Mouse (Mus musculus): ENCODE measurements around the gene Ndufaf2. TPM values are rescaled to one million over a fixed set of nuclear protein-coding genes. Genes with fewer than 3 reads are reported as not detected.

Ndufaf2 gene
- polyA plus RNA-seq, 1 experiment: 29.1 TPM

DNA sequence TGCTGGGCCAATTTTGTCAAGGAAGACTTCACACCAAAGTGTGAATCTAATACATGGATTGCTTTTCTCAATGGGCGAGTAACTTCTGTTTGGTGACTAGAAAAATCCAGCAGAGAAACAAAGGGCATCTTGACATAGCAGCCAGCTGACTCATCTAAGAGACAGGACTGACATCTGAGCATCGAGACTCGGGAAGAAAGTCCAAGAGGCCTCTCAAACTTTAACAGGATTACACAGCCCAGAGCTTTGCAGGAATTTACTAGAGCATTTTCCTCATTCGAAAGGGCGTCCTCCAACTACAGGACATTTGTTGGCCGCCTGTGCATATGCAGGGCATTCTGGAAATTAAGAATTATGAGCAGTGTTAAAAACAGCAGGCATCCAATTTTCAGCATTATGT, 119.0 kb downstream of the Ndufaf2 start:
- no peak for DNase-seq (ENCODE audit: low spot score)

DNA sequence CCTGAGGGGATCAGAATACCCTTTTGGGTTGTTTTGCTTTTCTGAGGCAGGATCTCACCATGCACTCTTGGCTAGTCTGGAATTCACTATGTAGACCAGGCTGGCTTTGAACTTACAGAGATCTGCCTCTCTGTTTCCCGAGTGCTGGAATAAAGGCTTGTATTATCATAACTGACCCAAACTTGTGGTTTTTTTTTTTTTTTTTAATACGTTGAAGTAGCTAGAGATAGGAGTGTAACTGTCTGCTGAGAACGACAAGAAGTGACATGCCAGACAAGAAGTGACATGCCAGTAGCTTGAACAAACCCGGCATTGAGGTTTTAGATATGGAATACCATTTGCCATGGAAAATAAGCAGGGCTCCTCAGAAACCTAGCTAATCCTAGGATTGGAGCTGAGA, 125.6 kb downstream of the Ndufaf2 start:
- no peak for DNase-seq (ENCODE audit: low spot score)

DNA sequence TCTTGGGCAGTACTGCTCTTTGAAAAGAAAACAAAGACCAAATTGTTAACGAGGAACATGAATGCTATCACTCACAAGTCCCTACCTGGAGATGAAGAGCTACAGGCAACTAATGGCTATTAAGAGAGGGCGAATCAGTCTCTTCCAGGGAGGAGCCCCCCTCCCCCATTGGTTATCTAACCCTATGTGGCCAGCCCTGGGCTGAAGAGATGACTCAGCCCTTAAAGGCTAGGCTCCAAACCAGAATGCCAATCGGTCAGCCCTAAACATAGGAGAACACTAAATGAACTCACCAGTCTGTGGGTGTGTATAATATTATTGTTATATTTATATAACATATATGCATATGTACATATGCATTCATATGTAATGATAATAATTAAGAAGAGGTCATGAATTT, 132.6 kb downstream of the Ndufaf2 start:
- DNase-seq (ENCODE audit: low spot score): no peak

DNA sequence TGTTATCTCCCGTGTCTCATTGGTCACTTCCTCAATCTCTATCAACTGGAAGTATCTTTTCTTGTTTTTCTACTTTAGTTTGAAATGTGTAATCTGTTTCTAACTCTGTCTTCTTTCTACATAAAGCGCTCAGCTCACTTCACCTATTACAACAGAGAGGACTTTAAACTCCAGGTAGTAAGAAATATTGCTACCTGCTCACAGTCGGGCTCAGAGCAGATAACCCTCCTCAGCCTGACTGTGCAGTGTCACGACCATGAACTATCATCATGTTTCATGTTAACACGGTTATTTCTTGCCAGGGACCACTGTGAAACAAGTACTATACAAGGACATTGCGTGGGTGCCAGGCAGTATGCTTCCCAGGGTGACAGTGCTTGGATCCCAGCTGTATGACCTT, 141.1 kb downstream of the Ndufaf2 start:
- no peak for DNase-seq (ENCODE audit: low spot score)

DNA sequence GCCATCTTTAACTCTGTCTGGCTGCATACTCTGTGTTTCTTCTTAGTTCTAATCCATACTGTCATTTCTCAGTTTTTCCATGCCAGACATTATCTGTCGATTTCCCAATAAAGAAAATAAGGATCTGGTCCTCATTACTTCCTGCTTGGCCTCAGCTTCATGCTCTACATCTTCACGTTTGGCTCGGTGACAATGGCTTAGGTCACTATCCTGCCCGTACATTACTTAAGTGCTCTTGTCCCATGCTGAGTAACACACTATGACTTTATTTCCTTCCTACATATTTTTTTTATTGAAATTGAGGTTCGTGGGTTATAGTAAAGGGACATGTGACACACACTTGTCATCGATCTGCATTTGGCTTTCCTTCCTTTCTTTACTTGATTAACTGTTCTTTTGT, 143.3 kb downstream of the Ndufaf2 start:
- no peak for DNase-seq (ENCODE audit: low spot score)

DNA sequence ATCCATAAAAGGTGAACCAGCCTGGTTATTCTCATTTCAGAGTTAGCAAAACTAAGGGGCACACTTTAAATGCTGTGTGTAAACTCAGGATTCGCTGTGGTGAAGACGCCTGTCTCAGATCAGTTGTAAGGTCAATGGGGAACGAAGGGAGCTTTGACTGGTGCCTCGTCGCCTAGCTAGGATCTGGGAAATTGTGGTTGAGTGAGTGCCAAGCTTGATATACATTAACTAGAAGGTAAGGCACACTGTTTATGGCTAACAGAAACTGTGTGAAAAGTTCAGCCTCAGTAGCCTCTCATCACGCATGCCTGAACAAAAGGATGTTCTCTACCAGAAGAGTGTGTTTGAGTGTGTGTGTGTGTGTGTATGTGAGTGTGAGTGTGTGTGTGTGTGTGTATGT, 144.6 kb downstream of the Ndufaf2 start:
- DNase-seq (ENCODE audit: low spot score): no peak

DNA sequence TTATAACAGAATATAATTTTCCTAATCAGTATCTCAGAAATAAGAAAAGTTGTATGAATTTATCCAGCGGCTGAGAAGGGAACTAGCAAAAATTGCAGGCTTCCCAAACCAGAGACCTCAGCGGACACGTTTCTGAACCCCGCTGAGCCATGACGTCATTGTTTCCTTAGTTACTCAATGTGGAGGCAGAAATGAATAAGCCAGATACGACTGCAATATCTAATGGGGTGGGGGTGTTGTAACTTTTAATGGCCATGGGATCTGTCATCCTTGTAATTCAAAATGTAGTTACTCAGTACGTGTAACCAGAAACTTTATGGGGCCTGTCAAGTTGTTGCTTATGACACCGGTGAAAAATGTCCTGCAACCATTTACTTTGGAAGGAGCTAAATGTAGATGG, 145.3 kb downstream of the Ndufaf2 start:
- no peak for DNase-seq (ENCODE audit: low spot score)

DNA sequence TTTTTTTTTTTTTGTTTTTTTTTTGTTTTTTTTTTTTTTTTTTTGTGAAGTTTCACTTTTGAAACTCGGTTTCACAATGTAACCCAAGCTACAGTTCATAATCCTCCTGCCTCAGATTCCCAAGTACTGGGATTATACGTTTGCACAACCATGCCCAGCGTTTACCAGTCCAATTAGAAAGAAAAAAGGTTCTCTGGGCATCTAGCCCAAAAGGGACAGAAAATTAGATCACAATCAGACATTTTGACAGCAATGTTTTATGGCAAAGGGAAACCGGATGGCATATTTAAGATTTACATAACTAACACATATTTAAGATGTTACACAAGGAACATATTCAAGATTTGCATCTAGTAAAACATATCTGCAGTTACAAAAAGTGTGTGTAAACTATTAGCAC, 150.6 kb downstream of the Ndufaf2 start:
- DNase-seq (ENCODE audit: low spot score): no peak

DNA sequence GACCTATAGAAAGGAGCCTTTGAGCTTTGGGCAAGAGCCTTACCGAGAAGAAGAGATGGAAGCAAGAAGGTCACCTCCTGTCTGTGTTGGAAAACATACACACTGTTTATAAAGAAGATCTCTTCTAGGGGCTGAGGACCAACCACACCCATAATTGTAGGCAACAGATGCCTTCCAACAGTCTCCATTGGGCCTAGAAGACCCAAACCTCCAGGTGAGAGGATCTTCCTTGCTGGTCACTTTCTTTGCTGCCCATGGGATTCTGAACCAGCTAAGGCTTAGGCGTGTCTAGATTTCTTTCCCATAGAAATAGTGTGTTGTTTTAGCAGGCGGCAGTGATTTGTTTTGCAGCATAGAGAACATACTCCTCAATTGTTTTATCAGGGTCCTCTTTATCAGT, 162.1 kb downstream of the Ndufaf2 start:
- DNase-seq (ENCODE audit: low spot score): no peak

DNA sequence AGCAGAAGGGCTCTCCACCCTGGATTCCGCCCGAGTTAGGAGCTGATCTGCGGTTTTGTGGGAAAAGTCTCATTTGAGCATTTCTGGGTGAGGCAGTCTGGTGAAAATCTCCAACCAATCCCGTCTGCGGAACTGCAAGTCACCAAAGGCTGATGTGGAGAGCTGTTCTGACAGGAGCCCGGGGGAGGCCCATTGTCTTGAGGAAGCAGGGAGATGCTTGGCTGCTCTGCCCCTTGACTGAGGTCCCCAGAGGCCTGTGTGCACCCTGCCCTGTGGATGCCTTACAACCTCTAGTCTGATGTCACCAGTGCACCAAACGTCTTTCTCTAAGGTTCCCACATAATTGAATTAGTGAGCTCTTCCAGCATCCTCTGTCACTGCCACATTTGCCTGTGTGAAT, 163.2 kb downstream of the Ndufaf2 start:
- DNase-seq (ENCODE audit: low spot score): no peak

DNA sequence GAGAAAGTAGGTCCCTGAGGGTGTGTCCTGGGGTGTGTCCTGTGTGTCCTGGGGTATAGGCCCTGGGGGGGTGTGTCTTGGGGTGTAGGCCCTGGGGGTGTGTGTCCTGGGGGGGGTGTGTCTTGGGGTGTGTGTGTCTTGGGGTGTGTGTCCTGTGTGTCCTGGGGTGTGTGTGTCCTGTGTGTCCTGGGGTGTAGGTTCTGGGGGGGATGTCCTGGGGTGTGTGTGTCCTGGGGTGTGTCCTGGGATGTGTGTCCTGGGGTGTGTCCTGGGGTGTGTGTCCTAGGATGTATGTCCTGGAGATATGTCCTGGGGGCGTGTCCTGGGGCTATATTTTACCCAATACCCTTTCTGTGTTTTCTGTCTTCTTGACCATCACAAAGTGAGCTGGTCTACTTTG, 165.8 kb downstream of the Ndufaf2 start:
- no peak for DNase-seq (ENCODE audit: low spot score)

DNA sequence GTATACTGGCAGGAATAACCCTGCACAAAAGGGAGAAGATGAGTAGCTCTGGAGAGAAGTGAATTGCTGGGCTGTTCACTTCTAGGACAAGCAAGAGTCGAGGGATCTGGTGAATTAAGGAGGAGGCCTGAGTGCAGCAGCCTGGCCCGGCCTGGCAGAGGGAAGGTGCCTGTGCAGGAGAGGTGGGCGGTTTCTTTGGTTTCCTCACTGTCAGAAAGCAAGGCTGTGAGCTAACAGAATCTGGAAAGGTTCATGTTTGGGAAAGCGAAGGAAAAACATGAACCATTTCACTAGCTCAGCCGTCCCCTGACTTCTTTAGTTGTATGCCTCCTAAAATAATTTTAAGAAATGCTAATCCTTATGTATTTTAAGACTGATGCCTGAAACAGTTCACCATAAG, 173.8 kb downstream of the Ndufaf2 start:
- no peak for DNase-seq (ENCODE audit: low spot score)

DNA sequence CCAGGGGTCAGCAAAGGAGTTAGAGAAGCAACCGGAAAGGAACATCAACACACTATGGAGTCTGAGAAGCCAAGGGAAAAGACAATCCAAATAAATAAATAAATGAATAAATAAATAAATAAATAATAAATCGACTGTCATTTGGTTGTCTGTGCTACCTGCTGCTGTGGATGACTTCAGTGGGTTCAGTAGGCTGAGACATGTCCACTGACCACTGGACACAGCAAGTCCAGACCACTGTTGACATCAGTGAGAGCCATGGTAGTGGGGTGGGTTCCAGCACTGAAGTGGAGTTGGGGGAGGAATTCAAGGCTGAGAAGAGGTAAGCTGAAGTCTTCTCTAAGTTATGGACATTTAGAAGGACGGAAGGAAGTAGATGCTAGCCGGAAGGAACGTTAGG, 174.2 kb downstream of the Ndufaf2 start:
- no peak for DNase-seq (ENCODE audit: low spot score)

DNA sequence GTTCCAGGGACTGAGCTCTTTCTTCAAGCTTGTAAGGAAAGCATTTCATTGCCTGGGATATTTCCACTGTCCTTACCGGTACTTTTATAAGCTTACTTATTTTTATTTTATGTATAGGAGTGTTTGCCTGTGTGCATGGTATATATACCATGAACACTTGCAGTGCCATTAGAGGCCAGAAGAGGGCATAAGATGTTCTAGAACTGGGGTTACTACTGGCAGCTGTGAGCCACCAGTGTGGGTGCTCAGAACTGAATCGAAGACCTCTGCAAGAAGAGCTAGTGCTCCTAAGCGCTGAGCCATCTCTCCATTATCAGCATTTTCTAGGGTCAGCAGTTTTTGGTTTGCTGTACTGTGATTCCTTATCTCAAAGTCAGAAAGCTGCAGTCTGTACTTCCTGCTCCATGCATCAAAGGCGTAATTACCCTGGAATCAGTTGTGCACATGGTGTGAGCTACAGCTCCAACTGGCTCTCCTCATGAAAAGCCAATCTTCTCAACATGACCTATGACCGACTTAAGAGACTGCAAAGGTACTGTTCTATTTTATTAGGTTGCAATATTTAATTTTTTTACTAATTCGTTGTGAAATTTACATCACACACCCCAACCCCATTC, 175.1 kb downstream of the Ndufaf2 start:
- DNase-seq (ENCODE audit: low spot score): no peak

DNA sequence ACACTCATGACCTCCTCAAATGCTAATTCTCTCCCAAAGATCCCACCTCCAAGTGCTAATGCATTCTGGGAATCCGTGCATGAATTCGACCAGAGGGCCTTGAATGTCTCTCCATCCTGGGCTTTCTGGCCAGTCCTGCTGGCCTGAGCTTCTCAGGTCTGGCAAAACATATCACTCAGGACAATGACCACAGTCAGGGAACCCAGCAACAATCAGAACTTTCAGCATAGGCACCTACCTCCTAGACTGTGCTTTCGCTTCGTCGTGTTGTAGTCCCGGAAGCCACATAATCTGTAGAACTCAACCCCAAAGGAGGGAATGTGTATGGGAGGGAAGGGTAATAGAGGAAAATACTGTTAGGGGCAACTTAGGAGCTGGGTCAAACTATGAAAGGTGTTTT, 179.0 kb downstream of the Ndufaf2 start:
- DNase-seq (ENCODE audit: low spot score): no peak

DNA sequence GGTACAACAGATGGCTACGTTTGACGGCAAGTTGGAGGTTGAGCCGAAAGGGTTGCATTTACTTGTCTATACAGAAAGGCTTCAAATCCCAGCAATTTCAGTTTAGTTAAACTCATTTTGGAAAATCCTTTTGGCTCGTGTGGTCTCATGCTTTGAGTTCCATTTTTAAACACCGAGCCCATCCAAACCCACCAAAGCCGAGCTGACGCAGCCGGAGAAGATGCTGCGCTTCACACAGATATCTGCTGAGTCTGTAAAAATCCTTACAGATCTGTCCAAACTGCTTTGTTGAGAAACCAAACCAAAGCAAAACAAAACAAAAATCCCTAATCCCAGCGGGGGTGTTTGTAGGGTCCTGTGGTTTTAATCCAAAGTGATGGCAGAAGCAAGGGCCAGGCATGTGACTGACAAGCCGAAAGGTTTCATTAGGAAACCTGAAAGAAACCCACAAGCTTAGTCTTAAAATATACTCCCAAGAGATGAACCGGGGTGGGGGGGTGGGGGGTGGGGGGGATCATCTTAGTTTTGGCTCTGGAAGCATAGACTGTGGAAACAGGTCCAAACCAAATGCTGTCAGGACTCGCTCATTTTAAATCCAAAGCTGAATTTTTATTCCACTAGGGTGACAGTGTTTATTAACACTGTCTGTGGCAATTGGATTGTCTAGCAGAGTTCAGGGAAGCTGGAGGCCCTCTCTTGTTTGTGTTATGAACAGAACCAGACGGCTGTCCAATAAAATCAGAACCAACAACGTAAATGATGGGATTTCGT, 181.4 kb downstream of the Ndufaf2 start:
- no peak for DNase-seq (ENCODE audit: low spot score)

DNA sequence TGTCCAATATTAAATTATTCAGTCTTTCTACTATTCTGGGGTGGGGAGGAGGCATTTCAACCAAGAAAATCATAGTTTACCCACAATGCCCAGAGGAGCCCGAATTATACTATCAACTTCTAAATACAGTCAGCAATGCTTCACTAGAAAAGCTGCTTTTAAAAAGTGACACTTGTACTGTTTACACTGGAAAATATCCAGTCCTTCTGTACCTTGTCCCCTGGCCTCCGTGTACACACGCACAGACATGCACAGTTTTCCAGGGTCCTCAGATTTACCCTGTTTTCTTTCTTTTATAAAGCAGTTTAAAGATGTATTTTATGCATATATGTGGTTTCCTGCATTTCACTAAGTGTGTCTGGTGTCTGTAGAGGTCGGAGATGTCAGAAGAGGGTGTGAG, 186.0 kb downstream of the Ndufaf2 start:
- no peak for DNase-seq (ENCODE audit: low spot score)

DNA sequence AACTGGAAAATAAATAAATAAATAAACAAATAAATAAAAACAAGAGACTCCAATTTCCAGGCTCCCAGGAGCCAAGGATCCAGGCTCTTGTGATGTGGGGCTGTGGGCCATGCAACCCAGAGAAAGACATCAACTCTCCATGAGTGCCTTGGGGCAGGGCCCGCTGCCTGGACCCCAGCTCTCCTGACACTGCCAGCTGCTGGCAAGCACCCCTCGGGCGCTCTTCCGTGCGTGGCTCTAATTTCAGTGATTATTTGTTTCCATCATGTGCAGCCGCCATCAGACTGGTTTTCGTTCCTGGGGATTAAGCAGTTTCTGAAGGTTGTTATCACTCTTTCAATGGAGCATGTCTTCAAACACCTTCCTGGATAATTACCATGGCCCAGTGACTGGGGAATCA, 186.6 kb downstream of the Ndufaf2 start:
- DNase-seq (ENCODE audit: low spot score): no peak

DNA sequence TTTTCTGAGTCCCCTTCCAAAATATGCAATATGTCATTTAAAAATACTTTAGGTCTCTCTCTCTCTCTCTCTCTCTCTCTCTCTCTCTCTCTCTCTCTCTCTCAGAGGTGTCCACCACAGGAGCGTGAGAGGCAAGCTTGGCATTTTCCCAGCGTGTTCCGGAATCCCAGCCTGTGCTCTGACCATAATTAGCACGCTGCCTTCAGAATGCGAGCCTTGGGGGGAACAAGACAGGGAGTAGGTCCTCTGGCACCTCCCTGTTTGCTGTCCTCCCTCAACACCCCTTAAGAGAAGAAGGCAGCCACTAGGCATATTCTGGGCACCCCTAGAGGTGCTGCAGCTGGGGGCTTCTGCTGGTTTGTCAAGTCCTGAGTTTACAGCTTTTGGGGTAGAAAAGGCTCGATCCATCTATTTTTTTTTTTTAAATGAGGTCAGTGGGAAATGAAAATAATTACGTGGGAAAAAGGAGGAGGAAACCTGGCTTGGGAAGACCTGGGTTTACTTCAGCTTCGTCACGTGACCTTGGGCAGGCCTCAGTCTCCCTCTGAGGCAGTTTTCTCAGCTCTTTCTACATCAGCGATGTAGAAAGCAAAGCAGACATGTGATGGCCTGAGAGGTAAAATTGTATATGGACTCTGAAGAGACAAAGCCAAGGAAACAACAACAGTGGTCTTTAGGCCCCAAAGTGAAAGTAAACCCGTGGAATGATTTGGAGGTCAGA, 187.8 kb downstream of the Ndufaf2 start:
- no peak for DNase-seq (ENCODE audit: low spot score)

DNA sequence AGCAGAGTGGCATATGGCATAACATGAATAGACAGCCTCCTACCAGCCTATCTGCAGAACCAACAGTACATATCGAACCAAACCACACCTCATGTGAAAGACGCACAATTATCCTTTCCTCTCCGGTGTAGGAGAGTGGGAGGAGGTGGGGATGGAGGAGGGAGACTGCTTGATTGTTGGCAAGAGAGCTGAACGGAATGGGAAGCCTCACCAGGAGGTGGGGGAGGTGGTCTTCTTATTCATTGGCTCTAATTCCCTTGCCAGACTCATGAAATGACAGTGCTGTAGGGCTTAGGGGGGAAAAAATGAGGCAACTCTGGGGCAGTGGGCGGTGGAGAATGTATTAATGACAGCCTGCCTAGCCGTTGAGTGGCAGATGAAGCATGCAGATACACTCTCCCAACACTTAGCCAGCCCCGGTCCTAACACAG, 188.4 kb downstream of the Ndufaf2 start:
- DNase-seq (ENCODE audit: low spot score): no peak

DNA sequence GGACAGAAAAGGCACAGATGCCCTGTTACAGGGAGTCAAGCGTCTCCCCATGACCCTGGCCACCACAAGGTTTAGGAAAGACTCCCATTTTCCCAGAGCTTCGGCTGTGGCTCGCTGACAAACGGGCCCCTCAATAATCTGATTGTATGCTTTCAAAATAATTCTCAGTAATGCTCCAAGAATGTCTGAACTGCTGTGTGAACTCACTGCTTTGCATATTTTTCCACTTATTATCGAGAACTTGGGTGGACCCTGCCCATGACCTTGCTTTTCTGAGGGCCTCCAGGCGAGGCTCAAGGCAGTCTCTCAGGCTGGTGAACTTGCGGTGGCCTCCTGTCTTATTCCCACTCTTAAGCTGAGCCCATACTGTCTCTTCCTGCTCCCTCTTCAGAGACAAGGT, 193.8 kb downstream of the Ndufaf2 start:
- DNase-seq (ENCODE audit: low spot score): no peak

DNA sequence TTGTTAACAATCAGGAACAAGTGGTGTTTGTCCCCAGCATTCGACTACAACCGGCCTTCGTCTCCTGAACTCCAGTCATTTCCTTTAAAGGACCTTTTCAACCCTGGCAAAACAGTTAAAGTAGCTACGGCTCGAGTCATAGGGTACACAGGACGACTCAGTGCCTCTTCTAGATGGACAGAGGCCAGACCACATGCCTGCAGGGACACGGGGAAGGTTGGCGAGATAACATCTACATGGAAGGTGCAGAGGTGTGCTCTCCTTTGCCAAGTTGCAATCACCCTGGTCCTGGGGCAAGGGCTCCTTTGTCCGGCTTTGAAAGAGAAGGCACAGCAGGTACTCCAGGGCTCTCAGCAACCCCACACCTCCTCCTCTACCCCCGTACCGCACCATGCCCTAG, 195.0 kb downstream of the Ndufaf2 start:
- no peak for DNase-seq (ENCODE audit: low spot score)

DNA sequence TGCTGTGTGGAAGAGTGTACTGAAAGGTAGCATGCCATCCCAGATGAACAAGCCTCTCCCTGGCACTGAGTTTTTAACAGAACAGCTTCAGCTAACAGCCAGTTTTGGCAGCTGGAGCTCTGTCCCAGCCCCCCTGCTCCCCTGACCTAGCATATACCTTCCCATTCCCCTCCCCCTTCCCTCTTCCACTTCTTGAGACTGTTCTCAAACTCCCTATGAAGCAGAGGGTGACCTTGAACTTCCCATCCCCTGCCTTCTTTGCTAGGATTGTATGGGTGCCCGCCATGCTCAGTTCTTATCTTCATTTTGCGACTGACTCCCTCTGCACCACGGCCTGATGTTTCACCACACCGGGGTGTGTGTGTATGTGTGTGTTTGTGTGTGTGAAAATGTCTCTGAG, 195.7 kb downstream of the Ndufaf2 start:
- DNase-seq (ENCODE audit: low spot score): no peak
